Mouse (Mus musculus): ENCODE results near the gene Ldhc.

DNA sequence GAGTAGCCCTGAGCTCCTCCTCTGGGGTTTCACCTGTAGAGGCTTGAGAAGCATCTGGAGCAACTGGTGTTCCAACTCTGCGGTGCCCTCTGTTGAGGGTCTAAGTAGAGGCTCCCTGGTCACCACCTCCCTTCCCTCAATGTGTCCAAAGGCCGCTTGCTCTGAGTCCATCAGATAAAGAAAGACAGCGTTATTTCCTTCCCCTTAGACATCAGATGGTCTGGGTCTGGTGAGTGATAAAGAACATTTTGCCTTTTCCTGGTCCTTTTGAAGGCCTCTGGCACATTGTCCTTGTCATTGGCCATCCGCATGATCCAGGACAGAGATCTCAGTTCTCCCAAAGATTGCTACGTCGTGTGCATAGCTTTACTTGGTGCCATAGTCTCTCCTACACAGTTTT, 16.3 kb downstream of the Ldhc start:
- TF ChIP-seq CTCF (IDR thresholded peaks at IDR 0.05; ENCODE audit: low read depth) (no peak), EP300 (IDR thresholded peaks at IDR 0.05; ENCODE audit: low read depth) (no peak)

All from liver, embryonic 14.5 days (tissue).